Mouse (Mus musculus) embryonic fibroblast, embryonic 13.5 days (primary cell): Measurements from ENCODE around the gene Lingo1.

ENCODE experiments used
- CTCF ChIP-seq: IDR thresholded peaks from 2 replicates; pipeline ENCODE4 v1.5.1; 2011; ENCODE audit warnings: mild to moderate bottlenecking, control low read depth, low read length, moderate library complexity, borderline replicate concordance; ENCODE audit not compliant: insufficient read depth
- POLR2A ChIP-seq: IDR thresholded peaks from 2 replicates; pipeline ENCODE4 v1.6.1; 2011; ENCODE audit warnings: low read depth, mild to moderate bottlenecking, control low read depth, low read length, moderate library complexity

DNA sequence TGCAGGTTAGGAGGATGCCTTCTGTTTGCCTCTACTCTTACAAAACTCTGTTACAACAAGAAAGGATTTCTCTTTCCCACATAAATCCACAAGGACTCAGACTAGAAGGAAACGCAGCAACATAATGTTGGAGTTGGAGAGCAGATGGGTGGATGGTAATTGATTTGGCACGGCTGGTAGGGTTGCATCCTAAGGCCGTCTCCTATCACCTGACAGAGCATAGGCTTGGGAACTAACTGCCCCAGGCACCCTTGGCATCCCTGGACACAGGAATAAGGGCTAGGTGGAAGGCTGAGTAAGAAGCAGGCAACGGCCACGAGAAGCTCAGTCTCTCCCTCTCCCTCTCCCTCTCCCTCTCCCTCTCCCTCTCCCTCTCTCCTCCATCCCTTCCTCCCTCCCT is 48.2 kb downstream of the Lingo1 start:
- TF ChIP-seq POLR2A (no peak), CTCF (no peak)
